Mouse (Mus musculus): ENCODE measurements around the gene Ptpdc1. TPM values are rescaled to one million over a fixed set of nuclear protein-coding genes. Genes with fewer than 3 reads are reported as not detected.

Ptpdc1 gene
- total RNA-seq, 2 experiments from 2014 or later, result 3.7 to 3.8 TPM

DNA sequence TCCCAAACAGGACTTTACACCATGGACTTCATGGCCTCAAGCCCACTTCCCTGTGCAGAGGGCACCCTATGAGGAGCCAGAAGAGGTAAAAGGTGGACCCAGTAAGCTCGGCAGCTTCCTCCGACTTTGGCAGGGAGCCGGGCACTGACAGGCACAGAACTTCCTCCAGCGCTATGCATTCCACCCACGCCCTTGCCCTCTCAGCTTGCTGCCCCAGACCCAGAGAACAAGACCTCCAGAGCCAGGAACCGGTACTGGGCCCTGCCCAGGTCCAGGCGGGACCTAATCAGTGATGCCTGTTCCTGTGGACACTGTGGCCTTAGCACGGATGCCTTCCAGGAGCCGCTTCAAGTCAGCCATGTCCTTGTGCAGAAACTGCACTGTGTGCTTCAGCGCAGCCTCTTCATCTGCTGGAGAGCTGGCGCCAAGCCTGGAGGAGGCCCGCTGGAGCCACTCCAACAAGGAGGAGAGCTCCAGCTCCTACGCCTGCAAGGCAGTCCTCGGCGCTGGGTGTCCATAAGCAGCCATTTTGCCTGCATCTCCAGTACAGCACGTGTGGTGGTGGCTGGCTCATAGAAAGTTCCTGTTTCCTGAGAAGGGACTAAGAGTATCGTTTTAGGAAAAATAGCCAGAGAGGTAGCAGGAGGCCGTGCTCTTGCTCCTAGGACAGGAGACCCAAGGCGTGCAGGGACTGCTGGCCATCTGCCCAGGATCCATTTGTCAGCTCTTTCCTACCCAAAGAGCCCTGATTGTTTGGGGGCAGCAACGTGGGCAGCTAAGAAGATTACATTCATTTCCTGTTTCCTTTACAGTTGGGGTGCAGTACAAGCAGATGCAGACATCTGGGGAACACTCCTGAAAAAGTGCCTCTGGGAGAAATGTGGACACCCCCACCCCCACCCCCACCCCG lies 73.0 kb downstream of the Ptpdc1 start:
- peak; percentile 94 for DNase-seq (ENCODE audit: low spot score)

DNA sequence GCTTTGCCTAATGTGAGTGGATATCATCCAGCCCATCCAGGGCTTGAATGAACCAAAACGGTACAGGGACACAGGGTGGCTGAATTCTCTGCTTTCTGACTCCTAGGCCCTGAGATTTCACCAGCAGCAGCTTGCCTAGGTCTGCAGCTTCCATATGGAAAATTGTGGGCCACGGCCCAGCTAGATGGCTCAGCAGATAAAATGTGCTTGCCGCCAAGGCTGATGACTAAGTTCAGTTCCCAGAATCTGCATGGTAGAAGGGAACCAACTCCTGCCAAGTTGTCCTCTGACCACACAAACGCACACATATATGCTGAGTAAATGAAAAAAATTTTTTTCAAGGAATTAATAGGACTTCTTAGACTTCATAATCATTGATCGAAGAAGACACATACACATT lies 77.2 kb downstream of the Ptpdc1 start:
- no peak for DNase-seq (ENCODE audit: low spot score)

DNA sequence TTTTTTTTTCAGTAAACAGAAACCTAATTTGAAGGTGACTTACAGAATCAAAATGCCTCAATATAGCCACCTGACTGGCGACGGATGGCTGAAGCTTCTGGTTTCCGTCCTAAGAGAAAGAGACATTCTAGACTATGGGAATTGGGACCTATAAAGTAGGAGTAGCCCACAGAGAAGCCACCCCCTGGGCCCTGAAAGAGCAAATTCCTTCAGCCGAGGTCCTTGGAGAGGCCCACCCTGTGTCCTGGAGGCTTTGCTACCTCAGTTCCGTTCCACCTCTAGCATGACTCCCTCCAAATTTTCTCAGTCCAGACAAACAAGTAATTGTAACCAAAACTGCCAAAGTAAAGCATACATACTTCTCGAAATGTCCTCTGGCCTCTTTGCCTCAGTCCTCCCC lies 77.8 kb downstream of the Ptpdc1 start:
- DNase-seq (ENCODE audit: low spot score), result no peak

DNA sequence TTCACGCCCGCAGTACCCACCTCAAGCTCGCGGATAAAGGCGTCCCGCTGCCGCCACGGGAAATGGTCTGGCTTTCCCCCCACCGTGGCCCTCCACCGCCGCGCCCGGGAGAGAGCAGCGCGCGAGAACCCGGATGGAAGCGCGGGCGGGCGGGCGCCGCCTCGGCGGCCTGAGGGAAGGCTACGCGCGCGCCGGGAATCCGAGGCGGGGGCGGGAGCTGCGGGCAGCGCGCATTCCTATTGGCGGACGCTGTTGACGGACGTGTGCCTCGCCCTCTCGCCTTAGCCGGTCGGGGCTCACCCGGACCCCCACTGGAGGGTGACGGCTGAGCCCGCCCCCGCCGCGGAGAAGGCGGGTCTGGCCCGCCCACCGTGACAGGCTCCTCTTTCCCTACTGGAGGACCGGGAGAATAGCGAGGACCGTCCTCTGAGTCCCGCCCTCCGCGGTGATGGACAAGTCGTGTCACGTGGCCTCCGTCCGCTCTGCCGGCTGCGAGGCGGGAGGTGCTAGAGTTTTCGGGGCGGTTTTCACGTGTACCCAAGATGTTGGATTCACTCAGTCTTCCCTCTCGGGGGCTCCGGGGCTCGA lies 79.0 kb downstream of the Ptpdc1 start:
- peak; percentile 100 for DNase-seq (ENCODE audit: low spot score)

DNA sequence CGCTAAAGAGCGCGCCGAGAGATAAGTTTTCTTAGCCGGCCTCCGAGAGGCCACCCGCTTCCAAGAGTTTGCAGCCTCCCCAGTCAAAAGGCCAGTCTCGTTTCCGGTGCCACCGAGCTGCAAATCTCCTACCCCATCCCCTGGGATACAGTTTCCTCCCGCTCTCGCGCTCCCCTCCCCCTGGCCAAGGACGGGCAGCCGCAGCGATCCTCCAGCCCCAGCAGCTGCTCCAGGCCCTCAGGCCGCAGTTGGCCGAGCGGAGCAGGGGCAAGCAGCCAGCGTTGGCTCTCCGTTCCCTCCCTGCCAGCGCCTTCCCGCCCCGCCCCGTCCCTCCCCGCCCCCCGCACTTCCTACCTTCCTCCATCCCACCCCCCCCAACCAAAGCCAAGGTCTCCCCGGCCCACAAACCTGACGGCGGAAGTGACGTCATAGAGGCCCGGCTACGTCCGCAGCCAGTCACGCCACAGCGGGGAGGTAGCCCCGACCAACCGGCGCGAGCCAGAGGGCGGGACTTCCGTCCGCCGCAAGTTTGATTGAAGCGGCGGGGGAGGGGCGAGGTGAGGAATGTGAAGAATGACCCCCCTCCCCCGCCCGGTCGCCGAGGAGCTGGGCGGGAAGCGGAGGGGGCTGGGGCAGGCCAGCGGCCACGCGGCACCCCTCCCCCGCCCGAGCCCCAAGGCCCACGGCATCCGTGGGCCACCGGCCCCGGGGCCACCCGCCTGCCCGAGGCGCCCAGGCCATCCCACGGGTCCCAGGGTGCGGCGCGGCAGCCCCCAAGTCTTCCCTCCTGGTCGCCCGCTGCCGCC lies 79.8 kb downstream of the Ptpdc1 start:
- peak; percentile 97 for DNase-seq (ENCODE audit: low spot score)

DNA sequence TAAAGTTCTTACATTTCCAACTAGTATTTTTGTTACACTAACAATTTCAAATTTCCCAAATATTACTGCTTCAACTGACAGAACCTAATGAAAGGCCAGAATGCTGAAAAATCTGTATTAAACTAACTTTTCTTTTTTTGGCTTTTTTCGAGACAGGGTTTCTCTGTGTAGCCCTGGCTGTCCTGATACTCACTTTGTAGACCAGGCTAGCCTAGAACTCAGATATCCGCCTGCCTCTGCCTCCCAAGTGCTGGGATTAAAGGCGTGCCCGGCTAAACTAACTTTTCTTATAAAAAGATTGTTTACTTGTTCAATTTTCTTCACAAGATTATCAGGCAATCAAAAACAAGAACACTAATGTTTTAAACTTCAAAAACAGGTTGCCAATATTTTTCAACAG lies 80.6 kb downstream of the Ptpdc1 start:
- DNase-seq (ENCODE audit: low spot score), result no peak

DNA sequence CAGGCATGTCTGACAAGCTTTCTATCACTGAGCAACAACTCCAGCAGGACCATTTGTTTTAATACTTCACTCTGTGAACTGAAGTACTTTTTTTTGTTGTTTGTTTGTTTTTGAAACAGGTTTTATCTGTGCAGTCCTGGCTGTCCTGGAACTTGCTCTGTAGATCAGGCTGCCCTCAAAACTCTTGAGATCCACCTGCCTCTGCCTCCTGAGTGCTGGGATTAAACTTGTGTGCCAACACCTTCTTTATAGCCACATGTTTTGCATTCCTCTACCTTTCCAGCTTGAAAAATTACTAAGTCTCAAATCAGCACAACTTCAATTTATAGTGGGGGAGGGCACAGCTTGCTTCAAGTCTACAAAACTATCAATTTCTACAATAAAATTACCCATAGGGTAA lies 81.1 kb downstream of the Ptpdc1 start:
- DNase-seq (ENCODE audit: low spot score), result no peak

DNA sequence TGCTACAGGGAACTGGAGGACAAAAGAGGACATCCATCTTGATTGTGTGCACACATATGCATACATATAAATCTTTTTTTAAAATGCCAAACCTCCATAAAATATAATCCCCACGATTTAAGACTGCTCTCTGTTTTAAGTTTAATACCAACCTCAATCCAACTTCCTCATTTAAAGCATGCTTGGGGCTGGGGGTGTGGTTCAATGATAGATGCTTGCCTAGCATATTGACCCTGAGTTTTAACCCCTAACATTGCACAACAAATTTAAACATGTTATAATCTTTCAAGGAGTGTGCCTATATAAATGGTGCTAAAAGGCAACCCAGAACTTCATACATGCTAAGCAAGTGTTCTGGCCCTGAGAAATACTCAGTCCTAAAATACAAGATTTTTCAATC lies 85.0 kb downstream of the Ptpdc1 start:
- no peak for DNase-seq (ENCODE audit: low spot score)

DNA sequence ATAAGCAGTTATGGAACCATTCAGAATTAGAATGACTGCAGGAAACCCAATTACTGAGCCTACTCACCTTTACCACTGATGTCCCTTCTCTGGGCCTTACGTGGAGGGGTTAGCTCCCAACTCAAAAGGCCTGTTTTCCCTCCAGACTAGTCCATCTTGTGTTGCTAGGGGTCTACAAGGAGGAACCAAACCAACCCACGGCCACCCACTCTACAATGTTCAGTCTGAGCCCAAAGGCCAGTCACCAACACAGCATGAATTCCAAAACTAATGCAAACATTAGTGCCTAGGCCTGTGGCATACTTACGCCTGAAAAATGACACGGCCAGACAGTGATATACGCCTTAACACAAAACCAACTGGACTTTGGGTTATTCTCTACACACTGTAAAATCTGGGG lies 92.0 kb downstream of the Ptpdc1 start:
- DNase-seq (ENCODE audit: low spot score), result no peak

DNA sequence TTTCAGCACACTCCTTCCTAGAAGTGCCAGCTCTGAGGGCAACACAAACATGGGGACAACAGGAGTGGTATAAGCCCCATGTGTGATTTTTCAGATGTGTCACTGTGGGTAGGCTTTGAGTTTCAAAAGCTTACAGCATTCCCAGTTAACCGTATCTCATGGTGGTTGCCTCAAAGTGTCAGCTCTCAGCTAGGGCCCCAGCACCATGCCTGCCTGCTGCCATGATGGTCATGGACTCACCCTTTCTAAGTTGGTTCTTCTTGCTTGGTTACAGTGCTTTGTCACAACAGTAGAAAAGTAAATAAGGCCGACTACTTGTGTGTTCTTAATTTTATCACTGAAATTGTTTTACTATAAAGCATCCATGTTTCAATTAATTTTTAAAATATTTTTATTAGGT lies 94.0 kb downstream of the Ptpdc1 start:
- DNase-seq (ENCODE audit: low spot score), result no peak

DNA sequence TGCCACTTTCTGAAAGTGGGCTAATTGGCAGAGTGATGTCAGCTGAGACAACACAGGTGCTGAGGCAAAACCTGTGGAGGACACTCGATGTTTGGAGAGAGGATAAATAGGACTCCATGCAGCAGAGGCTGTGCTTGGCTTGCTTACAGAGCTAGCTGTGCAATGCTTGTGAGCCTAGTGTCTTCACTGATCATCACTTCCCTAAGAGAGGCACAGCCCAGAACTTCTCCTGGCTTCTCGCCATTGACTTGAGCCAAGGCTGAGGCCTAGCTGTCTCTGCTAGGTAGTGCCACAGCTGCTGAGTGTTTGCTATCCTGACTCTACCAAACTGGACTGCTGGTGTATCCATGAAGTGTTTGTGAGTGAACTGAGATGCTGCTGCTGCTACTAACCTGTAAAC lies 94.8 kb downstream of the Ptpdc1 start:
- DNase-seq (ENCODE audit: low spot score), result peak; percentile 78

DNA sequence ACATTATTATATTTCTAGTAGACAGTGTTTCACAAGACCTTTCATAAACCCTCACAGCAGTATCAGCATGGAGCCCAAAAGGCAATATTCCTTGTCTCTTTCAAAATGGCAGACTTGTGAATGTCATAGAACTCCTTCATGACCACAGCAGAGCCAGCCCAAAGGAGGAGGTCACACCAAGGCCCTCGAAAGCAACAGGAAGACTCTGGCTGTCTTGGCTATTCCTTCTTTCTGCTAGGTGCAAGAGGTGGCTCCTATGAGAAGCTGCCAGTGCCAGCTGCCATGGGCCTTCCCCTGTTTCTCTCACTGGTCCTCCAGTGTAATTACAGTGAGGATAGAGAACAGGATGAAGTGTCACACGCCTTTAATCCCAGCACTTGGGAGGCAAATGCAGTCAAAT lies 96.4 kb downstream of the Ptpdc1 start:
- DNase-seq (ENCODE audit: low spot score), result no peak

DNA sequence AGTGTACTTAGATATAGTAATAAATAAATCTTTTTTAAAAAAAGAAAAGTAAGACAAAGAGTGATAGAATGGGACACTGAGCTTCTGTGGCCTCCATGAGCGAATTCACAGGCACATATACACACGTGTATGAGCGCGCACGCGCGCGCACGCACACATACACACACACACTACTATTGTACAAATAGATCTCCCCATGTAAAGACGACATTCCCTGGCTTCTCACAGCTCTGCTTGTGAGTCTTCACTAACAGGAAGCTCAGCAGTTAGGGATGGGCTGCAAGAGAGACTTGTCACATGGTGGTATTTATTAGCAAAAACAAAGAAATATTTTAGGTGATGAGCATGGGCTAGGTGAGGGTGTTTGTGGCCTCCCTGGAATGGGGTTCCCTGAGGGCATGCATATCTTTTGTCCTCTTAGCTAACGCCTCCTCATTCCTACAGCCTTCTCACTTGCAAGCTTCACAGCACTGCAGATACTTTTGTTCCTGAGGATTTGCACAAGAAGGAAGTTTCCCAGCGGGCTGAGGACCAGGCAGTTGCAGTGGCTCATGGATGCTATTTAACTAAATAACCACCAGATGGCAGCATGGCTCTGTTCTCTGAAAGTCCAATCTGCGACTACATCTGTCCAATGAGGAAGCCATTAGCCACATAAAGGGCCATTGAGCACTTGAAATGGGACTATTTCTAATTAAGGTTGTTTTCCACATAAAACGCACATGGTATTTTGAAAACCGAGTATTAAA lies 97.2 kb downstream of the Ptpdc1 start:
- DNase-seq (ENCODE audit: low spot score), result peak; percentile 79

Small RNA genes within 50 kb of the gene (microRNA-seq; reads per million reads assigned to microRNA genes)
- gene Gm24111 (not detected), gene Mirlet7a-1 (300 reads per million, percentile 70 among the genes with 10 or more reads in this experiment), gene Mirlet7d (23,979 reads per million, percentile 96 among the genes with 10 or more reads in this experiment), gene Mirlet7f-1 (not detected)

Other genes starting within 250 kb of the Ptpdc1 start
- gene Zfp169, start 112.2 kb downstream of the Ptpdc1 start, total RNA-seq (2021), result 1 to 10 TPM; 3.1 to 4.0 TPM
- gene A830005F24Rik, start 112.1 kb downstream of the Ptpdc1 start, total RNA-seq (2021), result under 1 TPM; 0.31 to 0.41 TPM
- not detected for gene Barx1, start 37.3 kb upstream of the Ptpdc1 start, total RNA-seq (2021)
- 10 to 100 TPM; 33.1 to 35.2 TPM for gene Phf2, start 245.5 kb upstream of the Ptpdc1 start, total RNA-seq (2021)

All from gastrocnemius, adult 18-20 months (tissue).